Mouse (Mus musculus): ENCODE measurements at regions not wholly inside any gene's neighbourhood (a gene's known extent, or its start where the extent isn't known, plus 50 kb on each side); places are given as distances from the start of the nearest gene placed in this dataset.
A peak's percentile ranks its signal among the peaks of the same experiment; 100 is the strongest.

DNA sequence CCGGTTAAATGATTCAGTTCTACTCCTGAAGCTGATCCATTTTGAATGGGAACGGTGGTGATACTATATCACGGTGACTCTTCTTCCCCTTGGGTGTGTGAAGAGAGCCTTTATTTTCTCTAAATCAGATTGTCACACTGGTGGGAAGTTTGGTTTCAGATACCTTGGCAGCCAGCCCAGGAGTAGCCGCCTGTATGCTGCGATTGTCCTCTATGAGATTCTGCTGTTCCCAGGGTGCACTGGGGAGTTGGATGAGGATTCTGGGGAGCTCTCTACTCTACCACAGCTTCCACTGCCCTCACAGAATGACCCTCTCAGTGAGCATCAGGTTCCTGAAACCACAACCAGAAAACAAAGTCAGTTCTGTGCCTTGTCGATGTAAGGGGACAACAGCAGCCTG, 104.0 kb upstream of the Rapgef5 start:
- WGBS: 54% methylated on average over 6 of the region's 6 CpGs
- TF ChIP-seq CTCF (IDR thresholded peaks at IDR 0.05; ENCODE audit: extremely low read depth, insufficient read depth, insufficient read length, insufficient replicate concordance) (no peak), POLR2A (IDR thresholded peaks at IDR 0.05; ENCODE audit: low read depth, low read length) (no peak)
- Histone ChIP-seq H3K4me3 (ENCODE audit: extremely low read depth, insufficient read depth, insufficient read length) (no peak overlapping the region), H3K27me3 (ENCODE audit: control insufficient read depth, insufficient read depth, low read length) (no peaks in the 10 kb centered on the region), H3K27ac (ENCODE audit: insufficient read depth, low read length) (no peak overlapping the region), H3K4me1 (ENCODE audit: control insufficient read depth, insufficient read depth, insufficient read length) (no peaks in the 10 kb centered on the region), H3K36me3 (ENCODE audit: control insufficient read depth, insufficient read depth, low read length) (no peaks in the 10 kb centered on the region)
- no peak for DNase-seq (ENCODE audit: low read depth in 1 of 2, low spot score in 2 of 2)

GRCm38 (mm10) chr12:117412779-117413505, 103.3 kb upstream of the Rapgef5 start:
- no peak for DNase-seq (ENCODE audit: low read depth in 1 of 2, low spot score in 2 of 2)
- Histone ChIP-seq H3K4me3 (ENCODE audit: extremely low read depth, insufficient read depth, insufficient read length) (no peak overlapping the region), H3K27me3 (ENCODE audit: control insufficient read depth, insufficient read depth, low read length) (no peaks in the 10 kb centered on the region), H3K27ac (ENCODE audit: insufficient read depth, low read length) (no peak overlapping the region), H3K36me3 (ENCODE audit: control insufficient read depth, insufficient read depth, low read length) (no peaks in the 10 kb centered on the region), H3K4me1 (ENCODE audit: control insufficient read depth, insufficient read depth, insufficient read length) (no peaks in the 10 kb centered on the region; the same call in 1 of the 2 replicates)
- no peak for TF ChIP-seq POLR2A (IDR thresholded peaks at IDR 0.05; ENCODE audit: low read depth, low read length)
- TF ChIP-seq CTCF (IDR thresholded peaks at IDR 0.05; ENCODE audit: extremely low read depth, insufficient read depth, insufficient read length, insufficient replicate concordance): no peak
- WGBS: 90% methylated on average over 2 of the region's 2 CpGs

- no peaks in the 10 kb centered on the region; the same call in 1 of the 2 replicates for H3K4me1 ChIP-seq (ENCODE audit: control insufficient read depth, insufficient read depth, insufficient read length)
- H3K36me3 ChIP-seq (ENCODE audit: control insufficient read depth, insufficient read depth, low read length): no peaks in the 10 kb centered on the region
- no peaks in the 10 kb centered on the region for H3K27me3 ChIP-seq (ENCODE audit: control insufficient read depth, insufficient read depth, low read length)
- no peak overlapping the region for H3K27ac ChIP-seq (ENCODE audit: insufficient read depth, low read length)
- DNase-seq (ENCODE audit: low read depth in 1 of 2, low spot score in 2 of 2): no peak
- WGBS: 92% methylated on average over 2 of the region's 2 CpGs
- TF ChIP-seq POLR2A (IDR thresholded peaks at IDR 0.05; ENCODE audit: low read depth, low read length) (no peak), CTCF (IDR thresholded peaks at IDR 0.05; ENCODE audit: extremely low read depth, insufficient read depth, insufficient read length, insufficient replicate concordance) (no peak)
- no peak overlapping the region for H3K4me3 ChIP-seq (ENCODE audit: extremely low read depth, insufficient read depth, insufficient read length)
These were observed 102.3 kb upstream of the Rapgef5 start for GRCm38 (mm10) chr12:117414020-117414419.

DNA sequence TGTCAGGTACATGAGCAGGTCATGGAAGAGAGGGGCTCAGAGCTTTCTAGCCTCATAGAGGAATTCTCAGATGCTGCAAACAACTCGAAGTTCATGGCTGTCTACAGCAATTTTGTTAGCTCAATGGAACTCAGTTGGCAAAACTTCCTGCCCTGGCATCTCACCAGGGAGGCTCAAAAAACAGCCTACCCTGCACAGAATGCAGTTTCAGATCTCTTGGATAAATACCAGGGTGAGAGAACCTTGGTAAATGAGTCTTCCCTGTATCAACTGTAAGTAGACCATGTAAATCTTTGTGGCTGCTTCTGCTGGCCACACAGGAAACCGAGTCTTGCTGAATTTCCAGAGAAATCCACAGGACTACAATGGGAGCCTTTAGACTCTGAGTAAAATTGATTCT, 101.1 kb upstream of the Rapgef5 start:
- 70% methylated on average over 2 of the region's 2 CpGs for WGBS
- DNase-seq (ENCODE audit: low read depth in 1 of 2, low spot score in 2 of 2): no peak
- TF ChIP-seq CTCF (IDR thresholded peaks at IDR 0.05; ENCODE audit: extremely low read depth, insufficient read depth, insufficient read length, insufficient replicate concordance) (no peak), POLR2A (IDR thresholded peaks at IDR 0.05; ENCODE audit: low read depth, low read length) (no peak)
- Histone ChIP-seq H3K36me3 (ENCODE audit: control insufficient read depth, insufficient read depth, low read length) (no peaks in the 10 kb centered on the region), H3K27ac (ENCODE audit: insufficient read depth, low read length) (no peak overlapping the region), H3K4me1 (ENCODE audit: control insufficient read depth, insufficient read depth, insufficient read length) (no peaks in the 10 kb centered on the region; the same call in 1 of the 2 replicates), H3K4me3 (ENCODE audit: extremely low read depth, insufficient read depth, insufficient read length) (no peak overlapping the region), H3K27me3 (ENCODE audit: control insufficient read depth, insufficient read depth, low read length) (no peaks in the 10 kb centered on the region)

DNA sequence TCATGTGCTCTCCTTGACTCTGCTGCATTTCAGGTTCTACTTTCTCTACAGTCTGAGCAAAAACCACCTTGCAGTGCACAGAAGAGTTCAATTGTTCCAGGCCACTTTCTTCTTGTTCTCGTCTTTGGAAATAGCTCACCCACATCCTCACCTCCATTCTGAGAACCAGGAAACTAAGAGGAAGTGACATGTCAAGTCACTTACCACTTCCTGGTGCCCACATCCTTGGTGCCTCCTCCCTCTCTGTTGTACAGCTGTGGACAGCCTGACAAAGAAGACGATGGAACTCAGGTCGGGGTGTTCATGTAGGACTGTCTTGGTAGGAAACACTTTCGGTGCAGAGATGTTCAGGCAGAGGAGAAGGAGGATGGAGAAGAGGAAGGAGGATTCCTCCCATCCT, 98.3 kb upstream of the Rapgef5 start:
- no peak overlapping the region for H3K4me3 ChIP-seq (ENCODE audit: extremely low read depth, insufficient read depth, insufficient read length)
- peak in 1 of 2 experiments; percentile 19 for DNase-seq (ENCODE audit: low read depth in 1 of 2, low spot score in 2 of 2)
- no peaks in the 10 kb centered on the region for H3K27me3 ChIP-seq (ENCODE audit: control insufficient read depth, insufficient read depth, low read length)
- H3K36me3 ChIP-seq (ENCODE audit: control insufficient read depth, insufficient read depth, low read length): no peaks in the 10 kb centered on the region
- TF ChIP-seq POLR2A (IDR thresholded peaks at IDR 0.05; ENCODE audit: low read depth, low read length) (no peak), CTCF (IDR thresholded peaks at IDR 0.05; ENCODE audit: extremely low read depth, insufficient read depth, insufficient read length, insufficient replicate concordance) (no peak)
- 47% methylated on average over 4 of the region's 4 CpGs for WGBS
- H3K27ac ChIP-seq (ENCODE audit: insufficient read depth, low read length): no peak overlapping the region
- H3K4me1 ChIP-seq (ENCODE audit: control insufficient read depth, insufficient read depth, insufficient read length): no peaks in the 10 kb centered on the region; the same call in 1 of the 2 replicates

DNA sequence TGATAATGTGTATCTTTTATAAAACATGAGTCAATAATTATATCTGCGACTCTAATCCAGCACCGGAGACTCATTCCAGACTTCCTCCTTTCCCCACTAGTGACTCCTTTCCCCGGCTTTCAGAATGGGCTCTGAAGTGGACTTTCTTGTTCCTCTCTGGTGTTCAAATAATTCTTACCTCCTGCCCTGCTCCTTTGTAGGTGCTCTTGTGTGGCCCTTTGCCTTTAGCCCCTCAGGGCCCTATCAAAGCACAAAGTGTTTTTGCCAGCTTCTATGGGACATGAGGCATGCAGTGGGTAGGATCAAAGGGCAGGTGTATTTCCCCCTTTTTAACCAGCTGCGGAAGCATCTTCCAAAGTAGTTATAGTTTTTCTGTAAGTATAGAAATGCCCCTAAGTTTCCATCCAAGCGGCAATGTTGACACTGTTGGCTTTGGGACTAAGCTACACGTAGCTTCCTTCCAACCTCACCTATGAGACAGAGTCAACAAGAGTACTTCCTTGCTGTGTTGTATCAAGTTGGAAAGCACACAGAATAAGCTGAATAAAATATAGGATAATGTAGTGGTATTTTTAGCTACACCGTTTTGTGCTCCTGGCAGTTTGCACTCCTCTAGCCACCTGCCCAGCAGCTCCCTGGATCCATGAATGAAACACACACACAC, 93.8 kb upstream of the Rapgef5 start:
- TF ChIP-seq CTCF (IDR thresholded peaks at IDR 0.05; ENCODE audit: extremely low read depth, insufficient read depth, insufficient read length, insufficient replicate concordance) (no peak), POLR2A (IDR thresholded peaks at IDR 0.05; ENCODE audit: low read depth, low read length) (no peak)
- 94% methylated on average over 7 of the region's 7 CpGs for WGBS

More for the DNA sequence above, 93.8 kb upstream of the Rapgef5 start:
- Histone ChIP-seq H3K27ac (ENCODE audit: insufficient read depth, low read length) (no peak overlapping the region), H3K36me3 (ENCODE audit: control insufficient read depth, insufficient read depth, low read length) (no peaks in the 10 kb centered on the region), H3K4me1 (ENCODE audit: control insufficient read depth, insufficient read depth, insufficient read length) (no peaks in the 10 kb centered on the region; the same call in 1 of the 2 replicates), H3K27me3 (ENCODE audit: control insufficient read depth, insufficient read depth, low read length) (no peaks in the 10 kb centered on the region), H3K4me3 (ENCODE audit: extremely low read depth, insufficient read depth, insufficient read length) (no peak overlapping the region)
- DNase-seq (ENCODE audit: low read depth in 1 of 2, low spot score in 2 of 2): no peak
